Mouse (Mus musculus) liver, embryonic 16.5 days (tissue): ENCODE measurements around the gene Trim30c. TPM values are rescaled to one million over a fixed set of nuclear protein-coding genes. Genes with fewer than 3 reads are reported as not detected.

Experiments used
- ATAC-seq: fragments of 200-750 bp; cut with Nextera tagmentation; 2 replicates; pipeline ENCODE4 v1.8.0; 2017; ENCODE audit warnings: low read depth, mild to moderate bottlenecking, moderate number of reproducible peaks, moderate library complexity
- H3K27ac ChIP-seq: fragments of 300-500 bp; sonication (generic); 2 replicates; pipeline ENCODE4 v1.5.1; 2014; ENCODE audit warnings: mild to moderate bottlenecking, low read length
- H3K27me3 ChIP-seq: fragments of 300-500 bp; sonication (generic); 2 replicates; pipeline ENCODE4 v1.6.1; 2014; ENCODE audit warnings: low read depth, low read length, mixed read lengths; ENCODE audit not compliant: control insufficient read depth, insufficient read depth
- H3K36me3 ChIP-seq: fragments of 300-500 bp; sonication (generic); 2 replicates; pipeline ENCODE4 v1.6.1; 2014; ENCODE audit warnings: mild to moderate bottlenecking; ENCODE audit not compliant: control insufficient read depth, insufficient read depth
- H3K4me1 ChIP-seq: fragments of 300-500 bp; sonication (generic); 2 replicates; pipeline ENCODE4 v1.6.1; 2014; ENCODE audit warnings: low read depth, low read length, mixed read lengths; ENCODE audit not compliant: control insufficient read depth
- H3K4me2 ChIP-seq: fragments of 300-500 bp; sonication (generic); 2 replicates; pipeline ENCODE4 v1.6.1; 2014; ENCODE audit warnings: low read depth, low read length, mixed read lengths
- H3K4me3 ChIP-seq: fragments of 300-500 bp; sonication (generic); 2 replicates; pipeline ENCODE4 v1.5.1; 2014; ENCODE audit warnings: low read depth, mild to moderate bottlenecking, low read length
- H3K9ac ChIP-seq: fragments of 300-500 bp; sonication (generic); 2 replicates; pipeline ENCODE4 v1.6.1; 2014; ENCODE audit warnings: low read depth, low read length
- H3K9me3 ChIP-seq: fragments of 300-500 bp; sonication (generic); replicated peaks from 2 replicates; pipeline ENCODE4 v1.6.1; 2016; ENCODE audit warnings: low read length; ENCODE audit not compliant: control insufficient read depth
- WGBS: fragments of 180-500 bp; shearing (Covaris S2); extraction: QIAGEN DNeasy Blood & Tissue Kit; methylation state at CpG from one replicate; pipeline ENCODE4 v1.1.7; 2014; ENCODE audit not compliant: insufficient replicate concordance; 5-methylcytosine and 5-hydroxymethylcytosine counted together
- polyA plus RNA-seq: library from polyadenylated mRNA; unstranded; fragments of >200 nt; fragmentation: Nextera tagmentation; extraction: Ambion mirVana; gene quantifications from 2 replicates; pipeline ENCODE4 v1.2.1, GENCODE M21; 2015

The Trim30c gene
- polyA plus RNA-seq = 0.30 and 0.34 TPM in 2 replicates

GRCm38 (mm10) chr7:104400698-104401097 lies at the start of gene Trim30c:
Trim30c (minus strand) TSS chr7:104400837.
- 40% methylated on average over 1 of the region's 1 CpGs for WGBS
- H3K4me1 ChIP-seq = no peaks in the 10 kb centered on the region
- no peak within 1 kb of the TSS for H3K4me3 ChIP-seq
- no peak for ATAC-seq
- H3K9ac ChIP-seq = no peak within 1 kb of the TSS
- no peaks in the 10 kb centered on the region for H3K36me3 ChIP-seq
- H3K27me3 ChIP-seq = no peaks in the 10 kb centered on the region
- H3K4me2 ChIP-seq = no peak within 1 kb of the TSS
- no peaks in the 10 kb centered on the region for H3K9me3 ChIP-seq
- H3K27ac ChIP-seq = no peak within 1 kb of the TSS

GRCm38 (mm10) chr7:104445961-104446645 lies 45.5 kb upstream of the Trim30c start:
- no peaks in the 10 kb centered on the region for H3K4me1 ChIP-seq
- no peaks in the 10 kb centered on the region for H3K27me3 ChIP-seq
- ATAC-seq = peak; percentile 77
- peak overlapping the region; percentile 41 for H3K4me3 ChIP-seq
- H3K9ac ChIP-seq = no peak overlapping the region
- H3K9me3 ChIP-seq = no peaks in the 10 kb centered on the region
- 20% methylated on average over 2 of the region's 2 CpGs for WGBS
- H3K4me2 ChIP-seq = peak overlapping the region; percentile 32
- peak overlapping the region; percentile 53 for H3K27ac ChIP-seq
- no peaks in the 10 kb centered on the region for H3K36me3 ChIP-seq

GRCm38 (mm10) chr7:104404460-104404950 lies 3.9 kb upstream of the Trim30c start:
- H3K9ac ChIP-seq = no peak overlapping the region
- H3K4me1 ChIP-seq = no peaks in the 10 kb centered on the region
- no peaks in the 10 kb centered on the region for H3K36me3 ChIP-seq
- H3K4me2 ChIP-seq = no peak overlapping the region
- no peaks in the 10 kb centered on the region for H3K27me3 ChIP-seq
- H3K9me3 ChIP-seq = no peaks in the 10 kb centered on the region
- no peak overlapping the region for H3K4me3 ChIP-seq
- 69% methylated on average over 3 of the region's 3 CpGs for WGBS
- H3K27ac ChIP-seq = no peak overlapping the region
- no peak for ATAC-seq

GRCm38 (mm10) chr7:104401140-104401539 lies 503 bp upstream of the Trim30c start:
- no peak overlapping the region for H3K9ac ChIP-seq
- H3K27me3 ChIP-seq = no peaks in the 10 kb centered on the region
- no peaks in the 10 kb centered on the region for H3K9me3 ChIP-seq
- H3K27ac ChIP-seq = no peak overlapping the region
- no peak overlapping the region for H3K4me3 ChIP-seq
- H3K4me2 ChIP-seq = no peak overlapping the region
- 0 out of 2 replicates have a peak, but pooled peaks have one; percentile 21 for ATAC-seq
- H3K4me1 ChIP-seq = no peaks in the 10 kb centered on the region
- no peaks in the 10 kb centered on the region for H3K36me3 ChIP-seq

- no peaks in the 10 kb centered on the region for H3K36me3 ChIP-seq
- no peak for ATAC-seq
- H3K27me3 ChIP-seq = no peaks in the 10 kb centered on the region
- no peak overlapping the region for H3K4me2 ChIP-seq
- H3K9me3 ChIP-seq = no peaks in the 10 kb centered on the region
- no peak overlapping the region for H3K9ac ChIP-seq
- no peak overlapping the region for H3K27ac ChIP-seq
- WGBS = 50% methylated on average over 1 of the region's 1 CpGs
- no peak overlapping the region for H3K4me3 ChIP-seq
- no peaks in the 10 kb centered on the region for H3K4me1 ChIP-seq
Observed at GRCm38 (mm10) chr7:104398492-104398891, 2.1 kb downstream of the Trim30c start.

- Histone ChIP-seq H3K9me3 (no peaks in the 10 kb centered on the region), H3K27ac (peak within 1 kb of the TSS; percentile 53; the same call in 1 of the 2 replicates), H3K4me3 (no peak within 1 kb of the TSS), H3K9ac (no peak within 1 kb of the TSS), H3K36me3 (no peaks in the 10 kb centered on the region), H3K27me3 (no peaks in the 10 kb centered on the region), H3K4me1 (no peaks in the 10 kb centered on the region), H3K4me2 (no peak within 1 kb of the TSS)
- peak; percentile 61 for ATAC-seq
- 37% methylated on average over 1 of the region's 1 CpGs for WGBS
Observed at GRCm38 (mm10) chr7:104369736-104370414, 30.8 kb downstream of the Trim30c start, which contains the start of gene Trim30b. Trim30b (minus strand) TSS chr7:104369884.

- Histone ChIP-seq H3K36me3 (no peaks in the 10 kb centered on the region), H3K4me1 (no peaks in the 10 kb centered on the region), H3K27me3 (no peaks in the 10 kb centered on the region), H3K9ac (no peak overlapping the region), H3K9me3 (no peaks in the 10 kb centered on the region), H3K4me3 (no peak overlapping the region), H3K4me2 (no peak overlapping the region), H3K27ac (no peak overlapping the region)
- ATAC-seq = no peak
Observed at GRCm38 (mm10) chr7:104366339-104366738, 34.3 kb downstream of the Trim30c start.

GRCm38 (mm10) chr7:104353600-104353967 lies 47.1 kb downstream of the Trim30c start:
- no peak for ATAC-seq
- Histone ChIP-seq H3K9ac (no peak overlapping the region), H3K27me3 (no peaks in the 10 kb centered on the region), H3K36me3 (no peaks in the 10 kb centered on the region), H3K4me2 (peak overlapping the region; percentile 78), H3K4me3 (peak overlapping the region; percentile 65), H3K9me3 (no peaks in the 10 kb centered on the region), H3K4me1 (peaks cover 4% of the 10 kb centered on the region), H3K27ac (peak overlapping the region; percentile 29; the same call in 1 of the 2 replicates)
- WGBS = 59% methylated on average over 2 of the region's 2 CpGs
